Mouse (Mus musculus) hindbrain, embryonic 11.5 days (tissue): ENCODE measurements around the gene Sptlc2. TPM values are rescaled to one million over a fixed set of nuclear protein-coding genes. Genes with fewer than 3 reads are reported as not detected.

Source experiments
- polyA plus RNA-seq: library from polyadenylated mRNA; unstranded; fragments of >200 nt; fragmentation: Nextera tagmentation; extraction: Ambion mirVana; gene quantifications from 2 replicates; pipeline ENCODE4 v1.2.1, GENCODE M21; 2014

The Sptlc2 gene
- polyA plus RNA-seq, 1 experiment from 2014 or later, result 63.7 TPM

Other genes starting within 250 kb of the Sptlc2 start
- gene Gstz1, start 241.2 kb downstream of the Sptlc2 start, polyA plus RNA-seq, result 26.0 and 31.4 TPM in 2 replicates
- 14.8 and 17.0 TPM in 2 replicates for gene Pomt2, start 240.4 kb downstream of the Sptlc2 start, polyA plus RNA-seq
- gene Samd15, start 188.6 kb downstream of the Sptlc2 start, polyA plus RNA-seq, result 1.4 and 1.6 TPM in 2 replicates
- gene Tmed8, start 187.9 kb downstream of the Sptlc2 start, polyA plus RNA-seq, result 3.3 and 5.3 TPM in 2 replicates
- gene Noxred1, start 149.6 kb downstream of the Sptlc2 start, polyA plus RNA-seq, result 1.1 and 2.0 TPM in 2 replicates
- 62.3 and 65.6 TPM in 2 replicates for gene Vipas39, start 122.1 kb downstream of the Sptlc2 start, polyA plus RNA-seq
- gene Ahsa1, start 121.9 kb downstream of the Sptlc2 start, polyA plus RNA-seq, result 210 and 222 TPM in 2 replicates
- gene Ism2, start 88.7 kb downstream of the Sptlc2 start, polyA plus RNA-seq, result 0.63 and 0.99 TPM in 2 replicates
- gene Slirp, start 55.5 kb upstream of the Sptlc2 start, polyA plus RNA-seq, result 277 and 302 TPM in 2 replicates
- 43.5 and 56.0 TPM in 2 replicates for gene Alkbh1, start 55.7 kb upstream of the Sptlc2 start, polyA plus RNA-seq
- 156 and 160 TPM in 2 replicates for gene Snw1, start 83.9 kb upstream of the Sptlc2 start, polyA plus RNA-seq
- not detected in 2 replicates for gene Gm5788, start 106.4 kb upstream of the Sptlc2 start, polyA plus RNA-seq
- not detected in 2 replicates for gene Gm8300, start 126.0 kb upstream of the Sptlc2 start, polyA plus RNA-seq
- gene Oog1, start 214.3 kb upstream of the Sptlc2 start, polyA plus RNA-seq, result not detected in 2 replicates
- gene Gm4027, start 230.5 kb upstream of the Sptlc2 start, polyA plus RNA-seq, result not detected in 2 replicates